Mouse (Mus musculus) forebrain, embryonic 14.5 days (tissue): Measurements from ENCODE around the gene Sarnp. TPM values are rescaled to one million over a fixed set of nuclear protein-coding genes. Genes with fewer than 3 reads are reported as not detected.

ENCODE experiments used
- ATAC-seq: fragments of 200-750 bp; cut with Nextera tagmentation; 2 replicates; pipeline ENCODE4 v1.8.0; 2017; ENCODE audit warnings: mild to moderate bottlenecking, moderate library complexity
- DNase-seq: peaks from one replicate; pipeline ENCODE4 v3.0.0-alpha.2; 2015; ENCODE audit warnings: low spot score
- H3K27ac ChIP-seq: fragments of 300-500 bp; sonication (generic); 2 replicates; pipeline ENCODE4 v1.5.1; 2014; ENCODE audit warnings: low read depth, mild to moderate bottlenecking, control low read depth, low read length, moderate library complexity
- H3K27me3 ChIP-seq: fragments of 300-500 bp; sonication (generic); replicated peaks from 2 replicates; pipeline ENCODE4 v1.6.1; 2014; ENCODE audit warnings: low read length, control low read depth, mixed read lengths; ENCODE audit not compliant: control insufficient read depth, insufficient read depth
- H3K36me3 ChIP-seq: fragments of 300-500 bp; sonication (generic); 2 replicates; pipeline ENCODE4 v1.6.1; 2014; ENCODE audit warnings: low read length, control low read depth; ENCODE audit not compliant: control insufficient read depth, insufficient read depth
- H3K4me1 ChIP-seq: fragments of 300-500 bp; sonication (generic); 2 replicates; pipeline ENCODE4 v1.6.1; 2014; ENCODE audit warnings: antibody characterized with exemption, low read length, control low read depth; ENCODE audit not compliant: control insufficient read depth, insufficient read depth
- H3K4me2 ChIP-seq: fragments of 300-500 bp; sonication (generic); 2 replicates; pipeline ENCODE4 v1.6.1; 2014; ENCODE audit warnings: mild to moderate bottlenecking, control low read depth, low read length
- H3K4me3 ChIP-seq: fragments of 300-500 bp; sonication (generic); 2 replicates; pipeline ENCODE4 v1.5.1; 2014; ENCODE audit warnings: low read depth, low read length, control low read depth
- H3K9ac ChIP-seq: fragments of 300-500 bp; sonication (generic); 2 replicates; pipeline ENCODE4 v1.6.1; 2014; ENCODE audit warnings: mild to moderate bottlenecking, low read length, control low read depth, moderate library complexity
- H3K9me3 ChIP-seq: fragments of 300-500 bp; sonication (generic); replicated peaks from 2 replicates; pipeline ENCODE4 v1.6.1; 2016; ENCODE audit warnings: low read length, control low read depth, mixed read lengths; ENCODE audit not compliant: control insufficient read depth
- WGBS: fragments of 180-500 bp; shearing (Covaris S2); extraction: QIAGEN DNeasy Blood & Tissue Kit; methylation state at CpG from one replicate; pipeline ENCODE4 v1.1.7; 2014; 5-methylcytosine and 5-hydroxymethylcytosine counted together
- polyA plus RNA-seq: library from polyadenylated mRNA; unstranded; fragments of >200 nt; fragmentation: Nextera tagmentation; extraction: Ambion mirVana; gene quantifications from 2 replicates; pipeline ENCODE4 v1.2.1, GENCODE M21; 2014

Sarnp gene
- polyA plus RNA-seq, 1 experiment from 2014 or later, result 218 TPM

DNA sequence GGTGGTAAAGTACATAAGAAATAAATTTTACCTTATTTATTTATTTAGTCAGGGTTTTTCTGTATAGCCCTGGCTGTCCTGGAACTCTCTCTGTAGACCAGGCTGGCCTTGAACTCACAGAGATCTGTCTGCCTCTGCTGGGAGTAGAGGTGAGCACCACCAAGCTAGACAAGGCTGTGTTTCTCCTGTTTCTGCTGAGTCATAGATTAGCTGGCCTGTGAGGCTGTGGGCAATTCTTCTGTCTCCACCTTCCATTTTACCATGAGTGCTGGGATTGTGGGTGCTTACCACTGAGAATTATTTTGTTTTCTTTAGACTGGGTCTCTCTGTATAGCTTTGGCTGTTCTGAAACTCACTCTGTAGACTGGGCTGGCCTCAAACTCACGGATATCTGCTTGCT, 84.3 kb downstream of the Sarnp start:
- Histone ChIP-seq H3K4me2 (no peak overlapping the region), H3K27ac (no peak overlapping the region), H3K36me3 (no peaks in the 10 kb centered on the region), H3K9ac (no peak overlapping the region), H3K4me1 (peaks cover under 1% of the 10 kb centered on the region; the same call in 1 of the 2 replicates), H3K9me3 (no peaks in the 10 kb centered on the region), H3K27me3 (no peaks in the 10 kb centered on the region), H3K4me3 (no peak overlapping the region)
- 81% methylated on average over 1 of the region's 1 CpGs for WGBS
- no peak for DNase-seq
- ATAC-seq, result no peak

DNA sequence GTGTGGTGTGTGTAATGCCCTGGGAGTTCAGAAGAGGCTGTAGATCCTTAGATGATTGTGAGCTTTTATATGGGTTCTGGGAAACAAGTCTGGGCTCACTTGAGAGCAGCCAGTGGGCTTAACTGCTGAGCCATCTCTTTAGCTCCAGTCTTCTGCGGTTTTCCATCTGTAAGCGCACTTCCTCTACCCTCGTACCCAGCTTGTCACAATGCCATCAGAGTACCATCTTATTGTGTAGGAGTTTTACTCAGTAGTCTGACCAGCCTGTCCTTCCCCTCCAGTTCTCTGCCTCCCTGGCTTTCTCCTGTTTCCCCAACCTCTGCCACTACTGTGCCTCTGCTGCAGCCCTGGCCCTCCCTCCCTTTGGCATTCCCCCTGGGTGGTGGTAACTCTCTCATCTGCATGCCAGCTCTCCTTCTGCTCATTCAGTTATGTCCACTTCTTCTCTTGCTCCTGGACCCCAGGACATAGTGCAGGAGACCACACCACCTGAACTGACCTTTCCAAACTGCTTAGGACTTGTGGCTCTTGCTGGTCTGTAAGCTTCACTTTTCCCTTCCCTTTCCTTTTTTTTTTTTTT, 85.4 kb downstream of the Sarnp start:
- ATAC-seq (no peak), DNase-seq (no peak)
- 84% methylated on average over 3 of the region's 3 CpGs for WGBS
- H3K36me3 ChIP-seq, result no peaks in the 10 kb centered on the region
- H3K4me2 ChIP-seq, result no peak overlapping the region
- H3K4me1 ChIP-seq, result no peaks in the 10 kb centered on the region
- no peak overlapping the region for H3K27ac ChIP-seq
- no peaks in the 10 kb centered on the region for H3K9me3 ChIP-seq
- H3K27me3 ChIP-seq, result no peaks in the 10 kb centered on the region
- H3K4me3 ChIP-seq, result no peak overlapping the region
- H3K9ac ChIP-seq, result no peak overlapping the region

- WGBS, result 76% methylated on average over 5 of the region's 5 CpGs
- no peaks in the 10 kb centered on the region; the same call in 1 of the 2 replicates for H3K27me3 ChIP-seq
Observed at GRCm38 (mm10) chr10:128904812-128905211, 87.7 kb downstream of the Sarnp start.

GRCm38 (mm10) chr10:128908778-128909448, 91.8 kb downstream of the Sarnp start:
- Histone ChIP-seq H3K9me3 (no peaks in the 10 kb centered on the region), H3K27ac (0 out of 2 replicates have a peak overlapping the region, but pooled peaks have one; percentile 18), H3K36me3 (no peaks in the 10 kb centered on the region), H3K4me2 (peak overlapping the region; percentile 83), H3K4me3 (peak overlapping the region; percentile 70), H3K27me3 (no peaks in the 10 kb centered on the region; the same call in 1 of the 2 replicates), H3K9ac (peak overlapping the region; percentile 84; the same call in 1 of the 2 replicates), H3K4me1 (no peaks in the 10 kb centered on the region)
- WGBS, result 64% methylated on average over 13 of the region's 13 CpGs
- ATAC-seq, result no peak
- no peak for DNase-seq

More at GRCm38 (mm10) chr10:128904812-128905211, 87.7 kb downstream of the Sarnp start:
- Histone ChIP-seq H3K9me3 (no peaks in the 10 kb centered on the region), H3K9ac (no peak overlapping the region), H3K36me3 (no peaks in the 10 kb centered on the region), H3K4me2 (no peak overlapping the region), H3K4me1 (no peaks in the 10 kb centered on the region), H3K4me3 (no peak overlapping the region), H3K27ac (no peak overlapping the region)
- no peak for DNase-seq
- ATAC-seq, result no peak

- H3K36me3 ChIP-seq, result no peaks in the 10 kb centered on the region
- no peaks in the 10 kb centered on the region for H3K4me1 ChIP-seq
- peak; percentile 78 for DNase-seq
- H3K9ac ChIP-seq, result peak overlapping the region; percentile 84
- 0 out of 2 replicates have a peak overlapping the region, but pooled peaks have one; percentile 27 for H3K27ac ChIP-seq
- WGBS, result under 1% methylated on average over 29 of the region's 41 CpGs
- peak; percentile 68 for ATAC-seq
- H3K4me3 ChIP-seq, result peak overlapping the region; percentile 70
- no peaks in the 10 kb centered on the region; the same call in 1 of the 2 replicates for H3K27me3 ChIP-seq
- H3K4me2 ChIP-seq, result peak overlapping the region; percentile 83
- H3K9me3 ChIP-seq, result no peaks in the 10 kb centered on the region
Observed at GRCm38 (mm10) chr10:128909567-128910028, 92.5 kb downstream of the Sarnp start.

- H3K27ac ChIP-seq, result 0 out of 2 replicates have a peak overlapping the region, but pooled peaks have one; percentile 27
- 2% methylated on average over 53 of the region's 66 CpGs for WGBS
- H3K4me2 ChIP-seq, result peak overlapping the region; percentile 83
- no peaks in the 10 kb centered on the region for H3K9me3 ChIP-seq
- peak; percentile 49 for DNase-seq
- peak; percentile 41 for ATAC-seq
- no peaks in the 10 kb centered on the region for H3K36me3 ChIP-seq
- H3K9ac ChIP-seq, result peak overlapping the region; percentile 84
- no peaks in the 10 kb centered on the region; the same call in 1 of the 2 replicates for H3K27me3 ChIP-seq
- H3K4me3 ChIP-seq, result peak overlapping the region; percentile 70
- no peaks in the 10 kb centered on the region for H3K4me1 ChIP-seq
Observed at GRCm38 (mm10) chr10:128910066-128910841, 93.1 kb downstream of the Sarnp start.

- no peak for DNase-seq
- H3K27me3 ChIP-seq, result no peaks in the 10 kb centered on the region; the same call in 1 of the 2 replicates
- H3K9me3 ChIP-seq, result no peaks in the 10 kb centered on the region
- WGBS, result 89% methylated on average over 6 of the region's 6 CpGs
- no peak for ATAC-seq
- H3K4me1 ChIP-seq, result no peaks in the 10 kb centered on the region
- H3K4me3 ChIP-seq, result no peak overlapping the region
- H3K36me3 ChIP-seq, result no peaks in the 10 kb centered on the region
- H3K27ac ChIP-seq, result no peak overlapping the region
- no peak overlapping the region for H3K4me2 ChIP-seq
- no peak overlapping the region for H3K9ac ChIP-seq
Observed at GRCm38 (mm10) chr10:128911430-128911829, 94.3 kb downstream of the Sarnp start.

- ATAC-seq, result no peak
- no peak overlapping the region for H3K27ac ChIP-seq
- H3K4me1 ChIP-seq, result no peaks in the 10 kb centered on the region
- H3K9ac ChIP-seq, result no peak overlapping the region
- no peak overlapping the region for H3K4me2 ChIP-seq
- H3K4me3 ChIP-seq, result no peak overlapping the region
- DNase-seq, result no peak
- no peaks in the 10 kb centered on the region for H3K9me3 ChIP-seq
- 0 out of 2 replicates have a peak, but pooled peaks cover 4% of the 10 kb centered on the region for H3K36me3 ChIP-seq
- WGBS, result 81% methylated on average over 4 of the region's 4 CpGs
- H3K27me3 ChIP-seq, result no peaks in the 10 kb centered on the region; the same call in 1 of the 2 replicates
Observed at GRCm38 (mm10) chr10:128912268-128912667, 95.1 kb downstream of the Sarnp start.
